Mouse (Mus musculus): ENCODE measurements around the gene Lrit2. TPM values are rescaled to one million over a fixed set of nuclear protein-coding genes. Genes with fewer than 3 reads are reported as not detected.

Gene Lrit2
- not detected in 2 replicates for total RNA-seq (2015)
- not detected in 2 replicates for total RNA-seq (2017)

DNA sequence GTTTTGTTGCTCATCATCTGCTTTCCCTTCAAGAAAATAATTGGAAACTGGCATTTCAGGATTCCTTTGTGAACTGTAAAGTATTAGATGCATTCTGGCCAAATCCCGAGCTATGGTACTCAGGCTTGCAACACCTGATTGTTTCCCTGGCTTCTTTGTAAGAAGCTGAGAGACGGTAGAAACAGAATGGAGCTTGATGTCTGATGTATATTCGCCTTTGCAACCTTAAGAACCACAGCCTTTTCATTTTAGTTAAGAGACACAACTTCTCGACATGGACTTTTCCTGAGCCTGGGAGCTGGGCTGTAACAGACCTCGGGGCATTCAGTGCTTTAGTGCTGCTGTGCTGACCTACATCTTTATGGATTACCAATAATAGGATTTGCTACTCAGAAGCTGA, at the start of gene Lrit2:
TSS of gene Lrit2 (plus strand) at position 301 of the 400 bp plus-strand sequence.
- no peak for ATAC-seq (ENCODE audit: poor library complexity, severe bottlenecking)

DNA sequence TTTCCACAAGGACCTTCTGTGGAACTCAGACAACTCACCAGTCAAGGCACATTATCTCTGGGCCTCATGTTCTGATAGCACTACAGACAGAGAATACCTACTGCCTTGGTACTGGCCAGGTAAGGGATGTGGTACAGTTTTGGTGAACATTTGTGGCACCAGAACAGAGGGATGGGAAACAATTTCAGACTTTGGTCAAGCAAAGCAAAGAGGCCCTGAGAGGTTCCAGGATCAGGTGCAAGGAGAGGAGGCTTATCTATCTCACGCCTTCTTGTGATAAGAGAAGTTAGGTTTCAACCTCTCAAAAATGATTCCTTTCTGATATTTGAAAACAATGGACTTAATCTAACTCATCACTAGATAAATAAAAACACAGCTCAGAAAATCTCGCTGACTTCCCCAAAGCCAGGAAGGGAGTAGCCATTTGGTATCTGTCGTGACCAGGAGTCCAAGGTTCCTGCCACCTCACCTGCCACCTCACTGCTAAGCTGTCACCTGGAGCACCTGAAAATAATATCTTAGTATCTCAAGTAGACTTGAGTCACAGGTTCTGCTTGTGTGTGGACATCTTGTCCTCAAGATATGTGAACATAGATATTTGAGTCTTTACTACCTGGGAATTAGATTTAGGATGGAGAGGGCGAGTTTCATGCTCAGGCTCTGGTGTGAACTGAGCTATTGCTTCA, 40.3 kb upstream of the Lrit2 start:
- no peak for ATAC-seq (ENCODE audit: poor library complexity, severe bottlenecking)

DNA sequence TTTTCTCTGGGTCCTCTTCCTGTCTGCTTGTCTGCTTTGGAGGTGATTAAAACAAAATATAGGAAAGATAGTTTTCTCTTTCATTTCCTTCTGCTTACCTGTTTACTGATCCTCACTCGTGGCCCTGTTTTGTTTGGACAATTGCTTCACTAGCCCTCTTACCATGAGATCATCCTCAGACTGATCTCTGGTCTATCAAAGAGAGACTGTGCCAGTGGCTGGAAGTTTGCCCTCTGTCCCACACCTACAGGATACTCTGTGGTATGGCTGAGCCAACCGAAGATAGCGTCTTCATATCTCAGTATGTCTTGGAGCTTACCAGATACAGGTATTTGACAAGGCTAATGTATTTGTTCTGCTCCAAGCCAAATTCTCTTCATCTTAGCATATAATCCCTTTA, 39.8 kb upstream of the Lrit2 start:
- ATAC-seq (ENCODE audit: poor library complexity, severe bottlenecking) = no peak

DNA sequence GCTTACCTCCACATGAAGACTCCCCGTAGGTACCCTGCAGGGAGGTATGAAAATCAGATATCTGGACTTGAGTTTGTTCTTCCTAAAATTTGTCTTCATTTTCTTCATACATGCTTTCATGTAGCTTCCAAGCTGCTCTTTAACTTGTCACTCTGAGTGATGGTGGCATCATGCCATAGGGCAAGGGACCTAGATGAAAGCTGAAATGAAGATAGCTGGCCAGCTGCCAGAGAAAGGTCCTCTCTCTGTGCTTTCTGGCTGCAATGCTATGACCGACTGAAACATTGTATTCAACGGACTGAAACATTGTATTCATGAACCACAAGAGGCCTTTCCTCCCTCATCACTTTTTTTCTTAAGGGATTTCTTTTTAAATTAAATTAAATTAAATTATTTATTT, 39.2 kb upstream of the Lrit2 start:
- no peak for ATAC-seq (ENCODE audit: poor library complexity, severe bottlenecking)

DNA sequence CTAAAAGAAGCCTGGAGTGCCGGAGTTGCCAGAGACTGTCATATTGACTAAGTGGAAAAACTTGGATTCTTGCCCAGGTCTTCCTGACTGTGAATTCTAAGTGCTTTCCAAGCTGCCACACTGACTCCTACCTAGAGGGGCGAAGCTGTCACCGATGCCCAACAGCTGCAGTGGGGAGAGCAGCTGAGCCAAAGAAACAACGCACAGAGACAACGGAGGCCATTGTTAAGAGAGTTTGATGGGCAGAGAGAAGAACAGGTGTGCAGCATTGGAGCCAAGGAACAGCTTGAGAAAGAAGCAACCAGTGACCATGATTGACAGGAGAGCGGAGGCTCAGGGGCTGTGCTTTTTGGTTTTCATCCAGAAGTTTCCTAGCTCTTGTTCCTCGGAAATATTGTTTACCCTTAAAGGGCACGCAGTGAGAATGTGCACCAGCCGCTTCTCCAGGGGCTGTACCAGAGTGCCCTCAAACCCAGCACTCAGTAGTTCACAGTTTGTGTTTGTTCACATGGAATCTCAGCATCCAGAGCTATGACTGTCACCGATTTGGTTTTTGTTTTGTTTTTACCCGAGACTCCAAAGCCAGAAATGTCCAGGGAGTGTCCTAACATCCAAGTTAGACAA, 35.1 kb upstream of the Lrit2 start:
- ATAC-seq (ENCODE audit: poor library complexity, severe bottlenecking) = no peak

DNA sequence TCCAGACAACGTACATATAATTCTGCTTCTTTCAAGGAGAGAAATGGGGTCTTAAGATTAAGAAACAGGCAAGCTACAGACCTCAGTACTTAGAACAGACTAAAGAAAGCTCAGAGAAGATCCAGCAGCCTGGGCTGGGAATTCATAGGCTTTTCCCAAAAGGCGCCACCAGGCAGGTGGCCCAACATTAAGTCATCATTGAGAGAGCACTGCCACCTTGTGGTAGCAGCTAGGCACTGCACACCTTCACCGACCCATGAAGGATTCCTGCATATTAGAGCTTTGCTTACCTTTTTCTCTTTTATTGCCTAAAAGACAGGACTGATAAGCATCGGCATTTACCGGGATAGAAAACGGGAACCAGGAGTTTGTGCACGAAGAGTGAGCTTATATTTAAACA, 34.5 kb upstream of the Lrit2 start:
- ATAC-seq (ENCODE audit: poor library complexity, severe bottlenecking) = peak; percentile 82

DNA sequence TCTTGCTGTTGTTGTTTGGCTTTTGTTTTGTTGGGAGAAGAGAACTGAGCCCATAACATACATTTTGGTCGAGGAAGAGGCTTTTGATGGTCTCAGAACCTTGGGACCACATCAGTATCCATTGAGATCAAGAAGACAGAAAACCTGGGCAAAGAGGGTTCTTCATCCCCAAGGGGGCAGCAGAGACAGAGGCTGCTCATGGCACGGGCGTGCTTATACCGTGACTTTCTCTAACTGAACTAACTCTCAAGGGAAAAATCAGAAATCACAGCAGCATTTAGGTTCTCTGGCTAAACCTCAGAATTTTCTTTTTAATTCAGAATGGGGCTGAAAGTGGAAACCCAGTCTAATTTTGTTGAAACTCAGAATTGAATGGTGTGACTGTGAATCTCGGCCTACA, 33.3 kb upstream of the Lrit2 start:
- no peak for ATAC-seq (ENCODE audit: poor library complexity, severe bottlenecking)

DNA sequence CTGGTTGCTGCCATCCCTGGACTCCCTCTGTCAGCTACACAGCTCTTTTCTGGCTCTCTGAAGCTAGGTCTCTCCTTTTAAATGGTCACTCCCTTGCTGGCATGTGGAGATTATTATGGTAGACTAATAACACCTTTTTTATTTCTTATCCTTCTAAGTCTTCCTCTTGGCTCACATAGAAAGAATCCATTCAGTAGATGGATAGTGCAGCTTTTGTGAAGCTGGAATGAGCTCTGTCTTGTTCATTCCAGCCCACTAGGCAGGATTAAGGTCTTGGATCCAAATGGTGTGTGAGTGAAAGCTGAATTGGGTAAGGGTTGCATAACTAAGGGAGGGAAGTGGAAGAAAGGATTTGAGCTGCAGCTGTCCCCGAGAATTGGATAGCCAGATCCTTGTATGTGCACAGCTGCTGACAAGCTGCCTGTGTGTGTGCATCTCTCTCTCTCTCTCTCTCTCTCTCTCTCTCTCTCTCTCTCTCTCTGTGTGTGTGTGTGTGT, 18.8 kb upstream of the Lrit2 start, which contains the start of gene Rgr:
TSS of gene Rgr (minus strand) at position 51 of the 497 bp plus-strand sequence.
- no peak for ATAC-seq (ENCODE audit: poor library complexity, severe bottlenecking)

DNA sequence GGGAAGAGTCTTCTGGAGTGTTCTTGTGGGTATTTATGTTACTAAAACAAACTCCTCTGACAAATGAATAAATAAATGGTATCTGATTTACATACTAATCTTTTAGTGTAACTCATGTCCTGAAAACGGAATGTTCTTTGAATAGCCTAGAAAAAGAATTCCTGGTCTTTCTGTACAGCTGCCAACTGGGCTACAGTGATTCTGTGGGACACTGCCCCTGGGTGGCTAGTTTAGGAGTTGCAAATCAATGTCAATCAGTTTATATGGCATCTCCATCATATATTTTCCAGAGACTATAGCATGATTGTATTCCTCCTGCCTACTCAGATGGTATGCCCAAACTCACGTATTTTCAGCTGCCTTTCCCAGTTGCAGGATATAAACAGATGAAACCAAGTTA, 2.9 kb upstream of the Lrit2 start:
- no peak for ATAC-seq (ENCODE audit: poor library complexity, severe bottlenecking)

DNA sequence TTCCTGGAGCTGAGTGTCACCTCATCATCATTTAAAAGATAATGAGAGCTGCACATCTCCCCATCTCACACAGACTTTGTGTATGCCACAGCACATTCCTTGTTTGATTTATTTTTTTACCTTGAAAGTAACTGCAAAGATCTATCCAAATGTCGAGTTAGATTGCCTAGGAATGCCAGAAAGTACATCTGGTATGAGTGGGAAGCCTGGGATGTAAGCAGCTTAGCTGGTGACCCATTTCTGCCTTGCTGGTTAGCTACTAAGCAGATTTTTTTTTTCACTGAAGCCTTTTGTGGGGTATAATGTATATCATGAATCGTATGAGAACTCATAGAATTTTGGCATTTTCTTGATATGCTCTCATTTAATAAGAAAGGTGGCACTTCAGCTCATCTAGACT, 1.1 kb upstream of the Lrit2 start:
- ATAC-seq (ENCODE audit: poor library complexity, severe bottlenecking) = no peak

DNA sequence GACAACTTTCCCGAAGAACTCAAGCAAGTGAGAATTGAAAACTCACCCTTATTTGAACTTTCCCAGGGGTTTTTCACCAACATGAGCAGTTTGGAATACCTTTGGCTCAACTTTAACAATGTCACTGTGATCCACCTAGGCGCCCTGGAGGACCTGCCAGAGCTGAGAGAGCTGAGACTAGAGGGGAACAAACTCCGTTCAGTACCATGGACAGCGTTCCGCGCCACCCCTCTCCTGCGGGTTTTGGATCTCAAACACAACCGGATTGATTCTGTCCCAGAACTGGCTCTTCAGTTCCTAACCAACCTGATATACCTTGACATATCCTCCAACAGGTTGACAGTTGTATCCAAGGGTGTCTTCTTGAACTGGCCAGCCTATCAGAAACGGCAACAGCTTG, 787 bp downstream of the Lrit2 start:
- ATAC-seq (ENCODE audit: poor library complexity, severe bottlenecking) = no peak

DNA sequence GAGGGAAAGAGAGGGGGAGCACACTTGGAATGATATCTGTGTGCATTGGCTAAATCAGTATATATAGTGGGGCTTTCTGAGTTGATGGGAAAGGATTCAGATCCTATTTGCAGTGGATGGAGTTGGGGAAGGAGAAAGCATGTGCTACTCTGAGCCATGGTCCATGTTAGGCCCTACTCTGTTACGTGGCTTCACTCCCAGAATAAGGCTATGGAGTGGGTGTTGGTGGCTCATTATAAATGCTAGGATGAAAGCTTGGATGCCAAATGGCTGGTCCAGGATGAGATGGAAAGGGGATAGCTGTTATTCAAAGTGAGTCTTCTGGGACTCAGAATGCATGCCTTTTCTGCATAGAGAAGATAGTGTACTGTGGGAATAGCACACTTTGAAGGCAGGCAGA, 13.0 kb downstream of the Lrit2 start:
- ATAC-seq (ENCODE audit: poor library complexity, severe bottlenecking) = no peak

DNA sequence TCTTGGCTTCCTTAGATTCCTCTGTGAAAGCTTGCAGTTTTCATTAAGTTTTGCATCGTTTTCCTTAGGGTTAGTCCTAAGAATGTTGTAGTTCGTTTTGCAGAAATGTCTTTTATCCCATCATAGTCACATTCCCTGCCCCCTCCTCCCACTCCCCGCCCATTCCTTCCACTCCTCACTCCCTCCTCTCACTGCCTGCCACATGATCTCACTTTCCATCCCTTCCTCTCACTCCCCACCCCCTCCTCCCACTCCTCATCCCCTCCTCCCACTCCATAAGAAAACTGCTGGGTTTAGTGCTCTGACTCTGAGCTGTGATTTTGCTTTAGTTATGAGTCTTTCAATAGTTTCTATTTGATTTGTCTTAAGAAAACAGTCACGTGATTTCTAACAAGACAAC, 16.0 kb downstream of the Lrit2 start:
- ATAC-seq (ENCODE audit: poor library complexity, severe bottlenecking) = no peak

DNA sequence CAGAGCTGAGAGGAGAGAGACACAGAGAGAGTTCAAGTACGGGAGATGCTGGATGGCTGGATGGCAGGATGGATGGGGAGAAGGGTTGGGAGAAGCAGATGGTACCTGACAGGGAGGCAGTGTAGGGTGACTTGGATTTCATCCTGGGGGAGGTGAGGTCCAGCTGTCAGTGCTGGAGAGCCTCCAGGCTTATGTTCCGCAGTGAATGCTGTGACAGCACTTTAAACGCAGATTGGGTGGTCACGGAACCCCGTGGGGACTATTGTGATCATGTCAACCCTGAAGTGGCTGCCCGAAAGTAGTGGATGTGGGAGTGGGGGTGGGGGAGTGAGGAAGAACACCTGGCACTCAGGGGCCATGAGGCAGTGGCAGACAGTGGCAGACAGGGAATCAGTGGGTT, 26.7 kb downstream of the Lrit2 start:
- ATAC-seq (ENCODE audit: poor library complexity, severe bottlenecking) = no peak

DNA sequence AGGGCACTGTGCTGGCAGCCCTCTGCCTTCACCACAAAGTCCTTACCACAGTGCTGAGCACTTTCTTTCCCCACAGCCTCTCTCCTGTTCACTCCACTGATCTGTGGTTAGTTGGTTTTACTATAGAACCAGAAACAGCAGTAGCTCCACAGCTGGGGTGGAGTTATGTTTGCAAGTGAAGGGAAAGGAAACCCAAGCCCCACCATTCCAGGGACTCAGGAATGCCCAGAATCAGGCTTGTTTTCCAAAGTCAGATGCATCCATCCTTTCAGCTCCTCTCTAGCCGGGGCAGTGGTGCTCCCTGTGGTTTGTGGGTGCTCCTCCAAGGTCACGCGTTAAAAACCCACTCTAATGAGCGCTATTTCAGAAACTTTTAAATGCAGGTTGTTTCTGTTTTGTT, 27.8 kb downstream of the Lrit2 start:
- no peak for ATAC-seq (ENCODE audit: poor library complexity, severe bottlenecking)

DNA sequence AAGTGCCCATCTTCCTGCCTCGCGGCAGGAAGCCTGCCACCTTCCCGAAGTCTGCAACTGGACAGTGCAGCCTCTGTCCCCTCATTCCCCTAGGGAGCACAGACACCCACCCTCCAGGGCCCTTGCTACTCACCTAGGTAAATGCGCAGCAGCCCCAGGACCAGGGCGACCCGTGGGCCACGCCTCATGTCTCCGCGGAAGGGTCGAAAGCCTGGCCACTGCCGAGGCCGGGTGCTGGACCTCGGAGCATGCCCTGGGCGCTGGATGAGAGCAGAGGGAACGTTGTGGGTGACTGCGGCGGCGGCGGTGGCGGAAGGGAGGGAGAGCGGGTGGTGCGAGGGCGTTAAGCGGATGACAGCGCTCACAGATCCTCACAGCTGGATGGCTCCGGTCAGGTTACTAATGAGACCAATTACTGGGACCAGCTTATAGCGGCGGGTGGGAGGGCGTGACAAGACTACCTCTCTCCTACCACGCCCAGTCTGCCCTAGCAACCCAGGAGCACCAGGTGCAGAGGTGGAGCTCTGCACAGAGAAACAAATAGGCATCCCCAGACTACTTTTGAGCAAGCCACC, 30.3 kb downstream of the Lrit2 start, which contains the start of gene Cdhr1:
TSS of gene Cdhr1 (minus strand) at position 392 of the 575 bp plus-strand sequence.
- no peak for ATAC-seq (ENCODE audit: poor library complexity, severe bottlenecking)

DNA sequence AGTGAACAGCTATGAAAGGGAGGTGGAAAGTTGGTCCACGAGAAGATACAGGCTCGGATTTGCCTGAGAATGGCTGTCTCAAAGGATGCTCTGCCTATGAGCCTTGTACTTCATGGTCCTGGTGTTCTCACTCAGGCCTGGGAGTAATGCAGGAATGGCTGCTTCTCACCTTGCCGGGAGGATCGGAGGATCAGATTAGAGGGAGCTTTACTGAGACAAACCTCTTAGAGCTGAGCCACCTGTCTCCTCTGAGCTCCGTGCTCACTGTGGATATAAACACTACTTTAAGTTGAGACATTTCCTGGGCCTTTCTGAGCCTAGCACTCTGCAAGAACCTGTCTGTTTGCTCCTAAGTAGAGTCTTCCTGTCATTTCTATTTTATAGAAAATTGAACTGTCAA, 33.8 kb downstream of the Lrit2 start:
- no peak for ATAC-seq (ENCODE audit: poor library complexity, severe bottlenecking)

DNA sequence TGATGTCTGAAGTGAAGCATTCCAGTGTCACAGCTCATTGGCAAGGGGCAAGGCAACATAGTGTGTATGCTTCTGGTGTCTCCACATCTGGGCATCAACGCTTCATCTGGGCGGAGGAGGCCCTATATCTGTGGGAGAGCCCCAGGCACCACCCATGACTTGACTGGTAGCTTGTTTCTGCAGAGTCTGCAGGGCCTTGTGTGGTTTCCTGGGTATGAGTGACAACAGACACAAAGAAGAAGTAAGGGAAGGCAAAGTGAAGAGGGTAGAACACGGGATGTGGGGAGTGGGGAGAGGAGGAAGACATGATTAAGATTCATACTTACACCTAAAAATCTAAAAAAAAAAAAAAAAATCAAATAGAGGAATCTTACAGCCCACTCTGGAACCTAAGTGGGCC, 34.8 kb downstream of the Lrit2 start:
- no peak for ATAC-seq (ENCODE audit: poor library complexity, severe bottlenecking)

DNA sequence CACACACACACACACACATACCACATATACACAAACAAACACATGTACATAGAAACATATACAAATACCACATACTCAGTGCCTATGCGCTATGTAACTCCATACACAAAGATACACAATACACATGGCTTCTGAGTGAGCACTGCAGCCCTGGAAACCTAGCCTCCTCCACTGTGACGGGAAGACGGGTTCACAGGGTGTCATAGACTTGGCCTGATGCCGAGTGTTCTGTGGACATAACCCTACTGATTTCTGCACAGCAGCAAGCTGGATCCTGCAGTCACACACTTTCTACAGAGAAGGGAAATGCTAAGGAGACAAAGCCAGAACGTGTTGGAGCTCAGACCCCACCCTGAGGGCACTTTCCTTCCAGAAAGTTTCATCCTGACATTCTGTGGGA, 37.0 kb downstream of the Lrit2 start:
- no peak for ATAC-seq (ENCODE audit: poor library complexity, severe bottlenecking)

DNA sequence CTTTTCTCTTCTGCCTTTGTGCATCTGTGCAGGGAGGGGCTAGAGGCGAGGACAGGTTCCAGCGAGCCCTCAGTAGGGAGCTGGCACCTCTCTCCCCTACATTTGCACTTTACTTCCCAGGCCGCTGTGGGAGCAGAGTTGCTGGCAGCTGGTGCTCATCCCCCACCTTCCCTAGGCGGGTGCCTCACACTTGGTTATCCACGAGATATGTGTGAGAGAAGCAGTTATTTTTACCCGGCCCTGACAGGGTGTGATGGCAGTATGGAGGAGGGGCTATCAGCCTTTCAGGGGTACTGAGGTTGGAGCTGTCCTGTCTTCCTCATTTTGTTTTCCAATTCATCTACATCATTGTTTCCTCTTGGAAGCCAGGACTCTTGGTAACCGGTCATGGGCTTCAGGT, 38.1 kb downstream of the Lrit2 start:
- ATAC-seq (ENCODE audit: poor library complexity, severe bottlenecking) = no peak

DNA sequence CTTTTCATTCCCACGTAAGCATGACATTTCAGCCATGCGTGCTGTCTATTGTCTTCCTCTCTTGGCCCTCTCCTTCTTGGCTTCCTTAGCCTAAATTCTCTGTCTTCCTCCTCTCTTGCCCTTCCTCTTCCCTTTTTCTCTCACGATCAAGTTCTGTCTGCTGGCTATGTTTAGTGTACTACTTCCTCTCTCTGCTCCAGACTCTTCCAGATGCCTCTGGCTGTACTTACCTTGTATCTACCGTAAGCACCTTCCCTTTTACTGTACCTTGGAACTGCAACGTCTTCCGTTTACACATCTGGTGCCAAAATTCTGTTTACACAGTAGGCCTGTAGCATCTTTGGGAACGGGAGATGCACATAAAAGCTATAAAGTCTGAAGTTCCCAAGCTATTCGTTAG, 41.7 kb downstream of the Lrit2 start:
- peak; percentile 33 for ATAC-seq (ENCODE audit: poor library complexity, severe bottlenecking)

DNA sequence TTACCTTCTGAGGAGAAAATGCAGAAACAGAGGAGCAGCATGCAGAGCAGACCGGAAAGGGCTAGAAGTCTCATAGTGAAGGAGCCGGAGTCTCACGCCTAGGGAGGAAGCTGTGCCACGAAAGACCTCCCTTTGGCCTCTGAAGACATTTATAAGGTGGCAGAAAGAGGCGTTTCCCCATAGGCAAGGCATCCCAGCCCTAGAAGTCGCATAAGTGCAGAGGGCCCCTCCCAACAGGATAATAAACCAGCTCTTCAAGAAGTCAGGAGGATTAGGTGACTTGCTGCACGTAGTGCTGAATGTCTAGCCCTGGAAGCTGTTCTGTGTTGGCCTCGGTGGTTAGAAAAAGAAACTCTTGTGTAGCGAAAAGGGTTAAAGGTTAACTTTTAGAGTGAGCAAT, 42.2 kb downstream of the Lrit2 start:
- ATAC-seq (ENCODE audit: poor library complexity, severe bottlenecking) = no peak

Data from megakaryocyte, adult 5-6 weeks (primary cell).